Mouse (Mus musculus) stomach, adult 2 months (tissue): Measurements from ENCODE around the gene Vmn1r74. TPM values are rescaled to one million over a fixed set of nuclear protein-coding genes. Genes with fewer than 3 reads are reported as not detected.

Source experiments
- polyA plus RNA-seq: library from polyadenylated mRNA; depleted of rRNA; stranded (reverse); fragments of >200 nt; gene quantifications from 2 replicates; pipeline ENCODE4 v1.2.3, GENCODE M21; 2012; rRNA removed

The Vmn1r74 gene
- polyA plus RNA-seq = not detected in 2 replicates

DNA sequence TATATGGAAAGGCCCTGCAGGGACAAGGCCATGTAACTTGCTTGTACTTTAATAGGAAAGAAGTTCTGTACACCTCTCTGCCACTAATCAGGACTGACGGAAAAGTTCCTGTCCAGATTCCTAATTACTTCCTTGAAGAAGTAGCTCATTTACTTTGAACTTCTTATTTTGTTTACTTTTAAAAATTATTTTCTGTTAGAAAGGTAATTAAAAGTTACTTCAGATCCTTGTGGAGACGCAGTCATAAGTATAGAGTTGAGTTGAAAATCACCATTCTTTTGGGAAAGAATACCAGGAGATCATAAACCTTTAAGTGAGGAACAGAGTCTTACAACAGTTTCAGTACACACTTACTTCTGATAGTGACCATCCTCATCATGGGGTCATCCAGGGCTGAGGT is at the start of gene Vmn1r74:
Gene Vmn1r74, plus strand, starts transcription at position 301 of the 400 bp plus-strand sequence.

DNA sequence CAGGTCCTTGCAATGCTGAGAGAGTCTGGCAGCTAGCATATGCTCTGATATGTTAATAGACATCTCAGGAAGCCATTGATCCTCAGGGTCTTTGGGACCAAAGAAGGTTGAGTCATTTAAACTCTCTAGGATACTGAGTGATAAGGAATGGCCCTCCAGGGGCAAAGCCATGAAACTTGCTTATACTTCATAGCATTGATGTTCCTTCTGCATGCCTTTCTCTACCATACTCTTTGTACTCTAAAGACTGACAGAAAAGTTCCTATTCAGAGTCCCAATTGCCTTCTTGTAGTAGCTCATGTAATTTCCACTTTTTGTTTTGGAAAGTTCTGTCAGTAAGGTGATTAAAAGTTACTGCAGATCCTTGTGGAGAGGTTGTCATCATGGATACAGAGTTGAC is 40.5 kb downstream of the Vmn1r74 start, which contains the start of gene Vmn1r75:
Gene Vmn1r75, plus strand, starts transcription at position 301 of the 400 bp plus-strand sequence.

Other genes with a start within 250 kb of the Vmn1r74 start
- gene Zscan4-ps3, start 224.7 kb upstream of the Vmn1r74 start, polyA plus RNA-seq = not detected in 2 replicates
- gene Vmn1r72, start 153.8 kb upstream of the Vmn1r74 start, polyA plus RNA-seq = not detected in 2 replicates
- gene Vmn1r73, start 103.7 kb upstream of the Vmn1r74 start, polyA plus RNA-seq = not detected in 2 replicates
- gene Vmn1r75, start 40.6 kb downstream of the Vmn1r74 start, polyA plus RNA-seq = not detected in 2 replicates
- not detected in 2 replicates for gene Vmn1r76, start 104.2 kb downstream of the Vmn1r74 start, polyA plus RNA-seq
- not detected in 2 replicates for gene Vmn1r77, start 202.8 kb downstream of the Vmn1r74 start, polyA plus RNA-seq